Mouse (Mus musculus): ENCODE measurements around the gene Mecom.

- TF ChIP-seq EP300 (IDR thresholded peaks at IDR 0.05) (no peak), CTCF (IDR thresholded peaks at IDR 0.05) (no peak)
These were observed 36.0 kb downstream of the Mecom start for GRCm38 (mm10) chr3:30511796-30512195.
